Mouse (Mus musculus) ovary, adult 18-20 months (tissue): Measurements from ENCODE around the gene Castor1.

Experiments used
- DNase-seq: peaks from one replicate; pipeline ENCODE4 v3.0.0; 2022; ENCODE audit warnings: low spot score, mixed read lengths

The Castor1 gene

GRCm38 (mm10) chr11:4206563-4206962 is 11.5 kb upstream of the Castor1 start:
- no peak for DNase-seq

GRCm38 (mm10) chr11:4207655-4208054 is 10.4 kb upstream of the Castor1 start:
- DNase-seq = no peak

GRCm38 (mm10) chr11:4209556-4209955 is 8.5 kb upstream of the Castor1 start:
- no peak for DNase-seq

- DNase-seq = no peak
Observed at GRCm38 (mm10) chr11:4210786-4211185, 7.2 kb upstream of the Castor1 start.

GRCm38 (mm10) chr11:4213107-4213506 is 4.9 kb upstream of the Castor1 start:
- DNase-seq = peak; percentile 63

- DNase-seq = no peak
Observed at GRCm38 (mm10) chr11:4214572-4214971, 3.5 kb upstream of the Castor1 start.

- DNase-seq = no peak
Observed at GRCm38 (mm10) chr11:4215061-4215460, 3.0 kb upstream of the Castor1 start.

- DNase-seq = no peak
Observed at GRCm38 (mm10) chr11:4216248-4217000, 1.6 kb upstream of the Castor1 start.

GRCm38 (mm10) chr11:4218637-4219036 is 612 bp downstream of the Castor1 start:
- no peak for DNase-seq

- DNase-seq = peak; percentile 70
Observed at GRCm38 (mm10) chr11:4219317-4219751, 1.3 kb downstream of the Castor1 start.

GRCm38 (mm10) chr11:4219908-4220307 is 1.9 kb downstream of the Castor1 start:
- DNase-seq = no peak

GRCm38 (mm10) chr11:4220443-4221400 is 2.7 kb downstream of the Castor1 start:
- DNase-seq = no peak

GRCm38 (mm10) chr11:4222046-4222950 is 4.3 kb downstream of the Castor1 start:
- DNase-seq = no peak

GRCm38 (mm10) chr11:4223393-4224188 is 5.6 kb downstream of the Castor1 start:
- DNase-seq = no peak

- no peak for DNase-seq
Observed at GRCm38 (mm10) chr11:4224223-4224622, 6.2 kb downstream of the Castor1 start.

- no peak for DNase-seq
Observed at GRCm38 (mm10) chr11:4226569-4227325, 8.7 kb downstream of the Castor1 start.

GRCm38 (mm10) chr11:4228463-4228862 is 10.4 kb downstream of the Castor1 start:
- no peak for DNase-seq

- DNase-seq = no peak
Observed at GRCm38 (mm10) chr11:4229841-4230240, 11.8 kb downstream of the Castor1 start.

- DNase-seq = no peak
Observed at GRCm38 (mm10) chr11:4231435-4231834, 13.4 kb downstream of the Castor1 start.

GRCm38 (mm10) chr11:4232644-4233043 is 14.6 kb downstream of the Castor1 start:
- no peak for DNase-seq
